Mouse (Mus musculus) midbrain, embryonic 10.5 days (tissue): Measurements from ENCODE around the gene Supt6. TPM values are rescaled to one million over a fixed set of nuclear protein-coding genes. Genes with fewer than 3 reads are reported as not detected.
"Not testable (repeated sequence)": the region's sequence is repeated elsewhere in the genome, so short reads cannot be mapped to it uniquely, and the experiment has no call there.

Experiments used
- DNase-seq: peaks from one replicate; pipeline ENCODE4 v3.0.0-alpha.2; 2017; ENCODE audit warnings: low spot score
- H3K27ac ChIP-seq: fragments of 300-500 bp; sonication (generic); replicated peaks from 2 replicates; pipeline ENCODE4 v1.5.1; 2016; ENCODE audit warnings: mild to moderate bottlenecking
- H3K27me3 ChIP-seq: fragments of 300-500 bp; sonication (generic); 2 replicates; pipeline ENCODE4 v1.6.1; 2016; ENCODE audit warnings: low read depth, mild to moderate bottlenecking; ENCODE audit not compliant: poor library complexity, severe bottlenecking
- H3K36me3 ChIP-seq: fragments of 300-500 bp; sonication (generic); 2 replicates; pipeline ENCODE4 v1.6.1; 2016; ENCODE audit warnings: mild to moderate bottlenecking, moderate library complexity
- H3K4me1 ChIP-seq: fragments of 300-500 bp; sonication (generic); 2 replicates; pipeline ENCODE4 v1.6.1; 2016
- H3K4me3 ChIP-seq: fragments of 300-500 bp; sonication (generic); 2 replicates; pipeline ENCODE4 v1.5.1; 2016; ENCODE audit warnings: mild to moderate bottlenecking, moderate library complexity
- H3K9me3 ChIP-seq: fragments of 300-500 bp; sonication (generic); replicated peaks from 2 replicates; pipeline ENCODE4 v1.6.1; 2016; ENCODE audit warnings: mild to moderate bottlenecking
- WGBS: fragments of 180-500 bp; shearing (Covaris S2); methylation state at CpG from one replicate; pipeline ENCODE4 v1.1.7; 2016; 5-methylcytosine and 5-hydroxymethylcytosine counted together
- polyA plus RNA-seq: library from polyadenylated mRNA; unstranded; fragments of >200 nt; fragmentation: Nextera tagmentation; extraction: Ambion mirVana; gene quantifications from 2 replicates; pipeline ENCODE4 v1.2.1, GENCODE M21; 2016

Supt6 gene
- polyA plus RNA-seq, result 31.9 and 35.9 TPM in 2 replicates

GRCm38 (mm10) chr11:78245627-78246317, at the start of gene Supt6, which contains the start of gene Sdf2:
TSS of gene Supt6 (minus strand) at chr11:78245987.
TSS of gene Sdf2 (plus strand) at chr11:78245746.
- H3K27me3 ChIP-seq, result no peaks in the 10 kb centered on the region
- whole genome bisulfite sequencing, result under 1% methylated on average over 50 of the region's 50 CpGs
- H3K9me3 ChIP-seq, result no peaks in the 10 kb centered on the region
- peaks cover 24% of the 10 kb centered on the region for H3K36me3 ChIP-seq
- peaks cover 33% of the 10 kb centered on the region for H3K4me1 ChIP-seq
- H3K4me3 ChIP-seq, result peak within 1 kb of the TSS; percentile 100
- DNase-seq, result peak; percentile 95
- H3K27ac ChIP-seq, result peak within 1 kb of the TSS; percentile 91

- Histone ChIP-seq H3K9me3 (no peaks in the 10 kb centered on the region), H3K27me3 (no peaks in the 10 kb centered on the region), H3K4me1 (no peaks in the 10 kb centered on the region), H3K36me3 (peaks cover 49% of the 10 kb centered on the region), H3K4me3 (no peak overlapping the region), H3K27ac (no peak overlapping the region)
- DNase-seq, result no peak
- 91% methylated on average over 6 of the region's 6 CpGs for WGBS
Measured at GRCm38 (mm10) chr11:78294585-78294984, 48.8 kb upstream of the Supt6 start.

GRCm38 (mm10) chr11:78290654-78291053, 44.9 kb upstream of the Supt6 start, which contains the start of gene BC030499:
TSS of gene BC030499 (plus strand) at chr11:78290841.
- H3K36me3 ChIP-seq, result peaks cover 88% of the 10 kb centered on the region
- WGBS, result 94% methylated on average over 4 of the region's 4 CpGs
- DNase-seq, result no peak

GRCm38 (mm10) chr11:78289146-78289763, 43.5 kb upstream of the Supt6 start:
- Histone ChIP-seq H3K4me1 (no peaks in the 10 kb centered on the region), H3K4me3 (no peak overlapping the region), H3K9me3 (no peaks in the 10 kb centered on the region), H3K36me3 (peaks cover 95% of the 10 kb centered on the region), H3K27ac (no peak overlapping the region), H3K27me3 (no peaks in the 10 kb centered on the region)
- WGBS, result 89% methylated on average over 7 of the region's 7 CpGs
- DNase-seq, result no peak

More at GRCm38 (mm10) chr11:78290654-78291053, 44.9 kb upstream of the Supt6 start, which contains the start of gene BC030499:
- Histone ChIP-seq H3K27ac (no peak within 1 kb of the TSS), H3K4me1 (no peaks in the 10 kb centered on the region), H3K4me3 (no peak within 1 kb of the TSS), H3K9me3 (no peaks in the 10 kb centered on the region), H3K27me3 (no peaks in the 10 kb centered on the region)

GRCm38 (mm10) chr11:78279586-78279985, 33.8 kb upstream of the Supt6 start:
- H3K27ac ChIP-seq, result no peak overlapping the region
- WGBS, result 96% methylated on average over 4 of the region's 4 CpGs
- no peak overlapping the region for H3K4me3 ChIP-seq
- H3K36me3 ChIP-seq, result peaks cover 100% of the 10 kb centered on the region
- no peak for DNase-seq
- no peaks in the 10 kb centered on the region for H3K9me3 ChIP-seq
- no peaks in the 10 kb centered on the region for H3K4me1 ChIP-seq
- no peaks in the 10 kb centered on the region for H3K27me3 ChIP-seq

- peaks cover 100% of the 10 kb centered on the region for H3K36me3 ChIP-seq
- no peaks in the 10 kb centered on the region for H3K4me1 ChIP-seq
- WGBS, result 93% methylated on average over 7 of the region's 7 CpGs
- no peaks in the 10 kb centered on the region for H3K27me3 ChIP-seq
- no peak overlapping the region for H3K4me3 ChIP-seq
- H3K9me3 ChIP-seq, result no peaks in the 10 kb centered on the region
- no peak for DNase-seq
- no peak overlapping the region for H3K27ac ChIP-seq
Measured at GRCm38 (mm10) chr11:78278853-78279252, 33.1 kb upstream of the Supt6 start.

- DNase-seq, H3K4me1 ChIP-seq, H3K27me3 ChIP-seq, H3K4me3 ChIP-seq, H3K27ac ChIP-seq, H3K9me3 ChIP-seq: not testable (repeated sequence)
- WGBS, result 92% methylated on average over 4 of the region's 4 CpGs
- peaks cover 100% of the 10 kb centered on the region for H3K36me3 ChIP-seq
Measured at GRCm38 (mm10) chr11:78276169-78276568, 30.4 kb upstream of the Supt6 start.

- DNase-seq, result no peak
- Histone ChIP-seq H3K4me3 (no peak overlapping the region), H3K27me3 (no peaks in the 10 kb centered on the region), H3K9me3 (no peaks in the 10 kb centered on the region), H3K4me1 (no peaks in the 10 kb centered on the region), H3K27ac (no peak overlapping the region), H3K36me3 (peaks cover 100% of the 10 kb centered on the region)
- WGBS, result 98% methylated on average over 1 of the region's 1 CpGs
Measured at GRCm38 (mm10) chr11:78275596-78275995, 29.8 kb upstream of the Supt6 start.

GRCm38 (mm10) chr11:78271986-78272385, 26.2 kb upstream of the Supt6 start:
- no peaks in the 10 kb centered on the region for H3K27me3 ChIP-seq
- DNase-seq, result no peak
- H3K9me3 ChIP-seq, result no peaks in the 10 kb centered on the region
- peaks cover 99% of the 10 kb centered on the region for H3K36me3 ChIP-seq
- H3K27ac ChIP-seq, result no peak overlapping the region
- 94% methylated on average over 13 of the region's 13 CpGs for WGBS
- no peaks in the 10 kb centered on the region for H3K4me1 ChIP-seq
- no peak overlapping the region for H3K4me3 ChIP-seq

GRCm38 (mm10) chr11:78265571-78265970, 19.8 kb upstream of the Supt6 start:
- H3K36me3 ChIP-seq, result peaks cover 74% of the 10 kb centered on the region

GRCm38 (mm10) chr11:78262550-78262949, 16.8 kb upstream of the Supt6 start:
- Histone ChIP-seq H3K36me3 (peaks cover 45% of the 10 kb centered on the region), H3K27me3 (peaks cover 19% of the 10 kb centered on the region), H3K27ac (no peak overlapping the region; the same call in 1 of the 2 replicates), H3K9me3 (no peaks in the 10 kb centered on the region), H3K4me3 (peak overlapping the region; percentile 93), H3K4me1 (peaks cover 14% of the 10 kb centered on the region)
- WGBS, result 7% methylated on average over 8 of the region's 8 CpGs
- peak; percentile 64 for DNase-seq

More at GRCm38 (mm10) chr11:78265571-78265970, 19.8 kb upstream of the Supt6 start:
- no peak overlapping the region for H3K27ac ChIP-seq
- no peaks in the 10 kb centered on the region for H3K9me3 ChIP-seq
- H3K4me1 ChIP-seq, result peaks cover 14% of the 10 kb centered on the region
- DNase-seq, result no peak
- H3K27me3 ChIP-seq, result peaks cover 3% of the 10 kb centered on the region
- no peak overlapping the region for H3K4me3 ChIP-seq
- WGBS, result 94% methylated on average over 6 of the region's 6 CpGs

GRCm38 (mm10) chr11:78261380-78262352, 15.9 kb upstream of the Supt6 start, which contains the start of gene 2610507B11Rik:
TSS of gene 2610507B11Rik (plus strand) at chr11:78261752.
- under 1% methylated on average over 99 of the region's 115 CpGs for WGBS
- peak; percentile 93 for DNase-seq
- Histone ChIP-seq H3K4me1 (peaks cover 14% of the 10 kb centered on the region), H3K36me3 (peaks cover 36% of the 10 kb centered on the region), H3K27me3 (peaks cover 19% of the 10 kb centered on the region), H3K9me3 (no peaks in the 10 kb centered on the region), H3K4me3 (peak within 1 kb of the TSS; percentile 93), H3K27ac (peak within 1 kb of the TSS; percentile 95)
